Mouse (Mus musculus) retina, adult 2 months (tissue): ENCODE data around the gene Lfng.

Experiments
- DNase-seq: peaks from one replicate; pipeline ENCODE4 v3.0.0-alpha.2; 2012; ENCODE audit warnings: low read depth, low spot score

Gene Lfng

DNA sequence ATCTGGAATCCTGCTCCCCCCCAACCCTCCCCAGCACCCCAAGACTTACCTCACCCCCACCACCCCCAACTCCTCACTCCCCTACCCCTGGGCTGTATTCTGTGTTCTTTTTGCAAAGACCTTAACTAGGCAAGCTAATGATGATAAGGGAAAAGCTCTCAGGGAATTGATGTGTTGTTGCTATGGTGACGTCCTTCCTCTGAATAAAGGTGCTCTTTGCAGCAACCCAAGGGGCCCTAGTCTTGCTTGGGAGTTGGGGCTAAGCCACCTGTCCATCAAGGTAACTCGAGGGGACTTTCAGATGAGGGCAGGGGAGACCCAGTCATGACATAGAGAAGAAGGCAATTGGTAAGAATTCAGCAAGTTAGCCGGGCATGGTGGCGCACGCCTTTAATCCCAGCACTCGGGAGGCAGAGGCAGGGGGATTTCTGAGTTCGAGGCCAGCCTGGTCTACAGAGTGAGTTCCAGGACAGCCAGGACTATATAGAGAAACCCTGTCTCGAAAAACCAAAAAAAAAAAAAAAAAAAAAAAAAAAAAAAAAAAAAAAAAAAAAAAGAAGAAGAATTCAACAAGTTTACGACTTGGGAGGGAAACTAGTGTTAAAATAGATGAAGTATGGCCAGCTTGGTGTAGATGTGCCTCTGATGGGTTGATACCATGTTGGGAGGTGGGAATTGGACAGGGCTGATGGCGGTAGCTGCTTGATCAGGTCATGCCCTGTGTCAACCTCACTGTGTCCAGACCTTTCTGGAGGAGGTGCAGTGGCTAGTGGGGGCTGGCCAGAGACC, 8.4 kb downstream of the Lfng start:
- no peak for DNase-seq

DNA sequence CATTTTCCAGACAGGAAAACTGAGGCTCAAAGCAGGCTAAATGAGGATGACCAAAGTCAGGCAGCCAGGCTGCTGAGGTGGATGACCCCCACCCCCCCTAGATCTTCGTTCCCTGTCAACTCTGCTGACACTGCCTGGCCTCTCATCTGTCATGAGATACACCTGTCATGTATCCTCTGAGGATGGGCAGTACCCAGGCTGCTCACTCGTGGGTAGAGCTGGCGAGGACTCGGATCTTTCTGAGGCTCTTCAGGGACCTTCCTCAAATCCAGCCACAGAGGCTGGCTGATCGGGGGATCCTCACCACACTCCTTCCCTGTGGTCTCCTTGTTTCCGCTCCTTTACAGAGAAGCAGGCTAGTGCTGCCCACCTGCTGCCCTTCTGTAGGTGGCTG, 9.0 kb downstream of the Lfng start:
- no peak for DNase-seq

DNA sequence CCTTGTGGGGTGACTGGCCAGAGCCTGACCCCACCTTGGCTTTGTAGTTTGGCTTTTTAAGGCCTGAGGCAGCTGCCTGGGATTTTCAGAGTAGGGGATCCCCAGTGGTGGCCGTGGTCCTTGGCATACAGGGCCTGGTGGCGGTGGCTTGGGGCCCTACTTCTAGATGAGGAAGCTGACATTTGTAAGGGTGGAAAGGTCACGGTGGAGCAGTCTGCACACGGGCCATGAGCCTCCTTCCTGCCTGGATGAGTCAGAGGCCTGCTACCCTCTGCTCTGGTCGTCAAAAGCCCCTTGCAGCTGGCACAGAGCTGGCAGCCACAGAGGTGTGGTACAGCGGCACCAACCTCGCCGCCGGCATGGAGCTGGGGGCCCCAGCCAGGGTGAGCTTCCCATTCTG, 9.6 kb downstream of the Lfng start:
- DNase-seq: no peak

DNA sequence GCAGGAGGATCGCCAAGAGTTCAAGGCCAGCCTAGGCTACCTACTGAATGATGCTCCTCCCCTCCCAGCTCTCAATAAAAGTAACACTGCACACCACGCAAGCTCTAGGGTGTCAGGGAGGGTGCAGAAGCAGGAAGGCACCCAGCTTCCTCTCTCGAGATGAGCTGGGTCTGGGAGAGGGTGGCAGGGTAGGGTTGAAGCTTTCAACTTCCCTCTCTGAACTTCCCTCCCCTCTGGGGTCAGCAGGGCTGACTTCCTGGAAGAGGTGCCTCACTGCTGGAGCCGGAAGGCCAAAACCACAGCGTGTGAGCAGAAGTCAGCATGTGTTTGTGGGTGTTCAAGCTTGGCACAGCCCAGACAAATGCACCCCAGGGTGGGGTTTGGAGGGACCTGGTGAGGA, 10.6 kb downstream of the Lfng start:
- no peak for DNase-seq

DNA sequence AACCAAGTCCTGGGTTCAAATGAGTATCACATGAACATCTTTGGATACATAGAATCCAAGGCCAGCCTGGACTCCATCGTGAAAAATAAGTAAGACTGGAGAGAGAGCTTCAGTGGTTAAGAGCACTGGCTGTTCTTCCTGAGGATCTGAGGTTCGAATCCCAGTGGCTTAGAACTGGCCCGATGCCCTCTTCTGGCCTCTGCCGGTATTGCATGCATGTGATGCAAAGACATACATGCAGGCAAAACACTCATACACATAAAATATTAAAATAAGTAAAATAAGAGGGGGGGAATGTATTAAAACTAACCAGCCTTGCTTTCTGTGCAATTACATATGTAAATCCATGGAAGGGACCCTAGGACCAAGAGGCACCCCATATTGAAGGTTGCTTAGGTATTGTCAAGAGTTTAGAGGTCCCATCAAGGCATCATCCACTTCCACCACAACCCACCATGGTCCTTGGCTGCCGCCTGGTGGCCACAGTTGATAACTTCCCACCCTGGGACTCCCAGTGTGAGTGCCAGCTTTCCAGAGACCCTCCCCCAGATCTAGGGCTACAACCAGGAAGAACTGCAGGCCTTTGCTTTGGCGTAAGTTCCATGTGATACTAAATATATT, 12.1 kb downstream of the Lfng start:
- no peak for DNase-seq

DNA sequence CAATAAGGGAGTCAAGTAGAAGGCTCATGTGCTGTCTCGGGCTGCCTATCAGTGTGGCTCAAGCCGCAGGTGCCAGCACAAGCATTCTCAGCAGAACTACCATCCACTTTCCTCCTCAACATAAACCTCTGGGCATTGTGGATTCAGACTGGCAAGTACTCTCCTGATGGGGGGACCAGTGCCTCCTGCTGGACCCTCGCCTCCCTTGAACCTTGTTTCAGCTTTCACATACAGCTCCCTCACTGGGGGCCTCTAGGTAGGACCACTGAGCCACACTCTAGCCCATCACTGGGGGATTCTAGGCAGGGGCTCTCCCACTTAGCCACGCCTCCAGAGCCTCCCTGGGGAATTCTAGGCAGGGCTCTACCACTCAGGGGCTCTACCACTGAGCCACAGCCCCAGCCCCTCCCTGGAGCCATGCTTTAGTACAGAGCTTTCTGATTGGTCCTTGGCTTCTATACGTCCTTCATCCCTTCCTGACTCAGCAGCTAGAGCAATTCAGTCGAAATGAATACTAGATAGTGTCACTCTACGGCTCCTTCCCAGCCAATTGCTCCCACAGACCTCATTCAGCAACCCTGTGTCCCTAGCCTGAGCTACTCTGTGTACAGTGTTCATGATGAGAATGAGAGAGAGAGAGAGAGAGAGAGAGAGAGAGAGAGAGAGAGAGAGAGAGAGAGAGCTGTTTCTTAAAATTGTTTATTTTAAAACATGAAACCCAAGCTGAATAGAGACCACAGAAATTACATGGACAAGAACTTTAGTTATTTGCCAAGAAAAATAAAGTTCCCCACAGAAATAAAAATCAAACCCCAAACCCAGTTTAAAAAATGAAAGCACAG, 13.0 kb downstream of the Lfng start:
- no peak for DNase-seq

DNA sequence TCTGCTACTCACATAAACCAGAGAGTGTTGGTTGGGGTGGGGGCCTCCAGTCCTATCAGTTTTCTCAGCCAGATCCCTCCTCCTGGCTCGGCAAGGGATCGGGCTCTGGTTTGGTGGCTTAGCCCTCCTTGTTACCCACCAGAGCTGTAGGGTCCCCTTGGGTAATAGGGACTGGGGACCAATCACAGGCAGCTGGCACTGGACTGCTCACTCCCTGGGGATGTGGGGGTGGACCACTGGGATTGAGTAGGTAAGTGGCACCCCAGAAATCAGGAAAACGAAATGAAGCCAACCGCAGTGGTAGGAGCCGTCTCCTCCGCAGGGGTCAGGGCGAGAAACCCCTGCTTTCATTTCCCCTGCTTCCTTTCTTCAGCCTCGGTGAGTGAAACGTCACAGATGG, 14.0 kb downstream of the Lfng start:
- no peak for DNase-seq

DNA sequence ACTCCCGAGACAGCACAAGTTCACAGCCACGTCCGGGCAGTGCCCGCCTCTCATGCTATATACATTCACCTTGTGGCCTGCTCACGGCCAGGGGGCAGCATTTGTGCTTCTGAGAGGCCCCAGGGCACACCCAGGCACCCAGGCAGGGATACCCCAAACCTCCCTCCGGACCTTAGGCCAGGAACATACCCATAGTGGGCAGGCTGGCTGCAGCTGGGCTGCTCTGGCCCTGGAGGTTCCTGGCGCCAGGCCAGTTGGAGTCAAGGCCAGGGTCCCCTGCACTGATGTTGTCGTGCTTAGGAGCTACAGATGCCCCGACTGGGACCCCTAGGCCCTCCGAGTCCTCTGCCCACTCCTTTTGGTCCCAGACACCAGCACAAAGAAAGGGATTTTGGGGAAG, 14.4 kb downstream of the Lfng start:
- DNase-seq: no peak

DNA sequence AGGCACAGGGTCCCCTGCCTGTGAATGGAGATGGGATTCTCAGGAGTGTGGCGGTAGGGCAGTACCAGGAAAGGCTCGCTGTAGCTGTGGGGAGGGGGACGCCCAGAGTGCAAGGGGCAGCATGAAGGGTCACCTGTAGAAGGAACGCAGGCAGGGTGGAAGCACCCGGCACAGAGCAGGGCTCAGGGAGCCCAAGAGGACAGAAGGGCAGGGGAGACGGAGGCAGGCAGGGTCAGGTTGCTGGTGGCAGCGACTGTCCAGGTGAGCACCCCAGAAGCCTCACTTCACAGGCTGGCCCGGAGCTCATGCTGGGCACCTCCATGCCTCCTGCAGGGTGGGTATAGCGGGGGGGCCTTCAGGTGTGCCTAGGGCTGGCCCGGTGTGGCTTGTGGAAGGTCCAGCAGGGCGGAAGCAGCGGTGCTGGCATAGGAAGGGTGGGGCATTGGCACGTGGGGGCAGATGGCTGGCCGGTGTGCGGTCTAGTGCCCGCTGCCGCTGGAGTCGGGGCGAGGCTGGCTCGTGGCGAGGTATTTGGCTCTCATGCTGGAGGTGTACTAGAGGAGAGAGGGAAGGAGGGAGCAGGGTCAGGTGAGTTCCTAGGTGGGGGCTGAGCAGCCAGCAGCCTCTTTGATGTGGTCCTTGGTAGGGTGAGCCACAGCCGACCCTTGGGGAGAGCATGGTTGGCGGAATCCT, 16.0 kb downstream of the Lfng start:
- DNase-seq: no peak

DNA sequence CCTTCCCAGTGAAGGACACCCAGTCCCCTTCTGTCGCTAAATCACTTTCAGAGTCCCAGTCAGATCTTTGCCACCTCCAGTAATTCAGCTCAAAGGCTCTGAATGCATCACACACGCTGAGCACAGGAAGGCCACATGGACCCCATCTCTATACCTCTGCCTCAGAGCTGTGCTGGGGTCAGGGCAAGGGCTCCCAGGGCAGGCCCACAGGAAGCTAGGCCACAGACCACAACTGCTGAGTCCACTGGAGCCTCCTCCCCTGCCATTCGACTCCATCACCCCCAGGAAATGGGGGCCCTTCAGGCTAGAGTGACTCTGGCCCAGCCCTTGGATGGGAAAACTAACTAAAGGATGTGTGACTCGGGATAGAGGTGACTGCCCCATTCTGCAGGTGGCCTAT, 16.7 kb downstream of the Lfng start:
- no peak for DNase-seq

DNA sequence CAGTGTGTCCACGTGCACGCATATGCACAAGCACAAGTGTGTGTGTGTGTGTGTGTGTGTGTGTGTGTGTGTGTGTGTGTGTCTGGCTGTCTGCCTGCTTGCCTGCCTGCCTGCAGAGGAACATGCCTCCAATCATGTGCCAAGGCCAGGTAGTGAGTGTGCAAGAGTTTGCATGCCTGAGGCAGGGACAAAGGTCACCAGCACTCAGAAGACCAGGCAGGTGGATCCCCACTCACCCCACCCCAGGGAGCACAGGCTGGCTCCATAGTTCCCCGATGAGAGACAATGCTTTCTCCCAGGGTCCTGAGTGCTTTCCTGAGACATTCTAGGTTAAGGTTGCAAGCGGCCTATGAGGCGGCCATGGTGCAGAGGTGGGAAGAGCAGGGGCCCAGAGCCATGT, 17.1 kb downstream of the Lfng start:
- no peak for DNase-seq

DNA sequence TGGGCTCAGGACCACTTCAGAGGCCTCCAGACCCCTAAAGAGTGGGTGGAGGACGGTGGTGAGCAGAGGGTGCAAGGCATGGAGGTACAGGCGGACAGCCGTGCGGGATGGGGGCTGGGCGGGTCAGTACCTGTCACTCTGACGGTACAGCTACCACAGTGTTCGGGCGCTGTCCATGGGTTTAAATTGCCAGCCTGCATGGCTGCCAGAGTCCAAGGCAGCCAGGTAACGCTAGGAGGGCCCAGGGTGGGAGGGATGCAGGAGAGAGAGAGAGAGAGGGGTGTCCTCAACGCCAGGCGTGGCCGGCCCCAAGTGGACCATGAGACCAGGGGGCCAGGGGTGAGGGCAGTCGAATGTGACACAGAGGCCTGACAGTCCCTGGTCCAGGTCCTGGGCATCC, 17.8 kb downstream of the Lfng start:
- DNase-seq: no peak

DNA sequence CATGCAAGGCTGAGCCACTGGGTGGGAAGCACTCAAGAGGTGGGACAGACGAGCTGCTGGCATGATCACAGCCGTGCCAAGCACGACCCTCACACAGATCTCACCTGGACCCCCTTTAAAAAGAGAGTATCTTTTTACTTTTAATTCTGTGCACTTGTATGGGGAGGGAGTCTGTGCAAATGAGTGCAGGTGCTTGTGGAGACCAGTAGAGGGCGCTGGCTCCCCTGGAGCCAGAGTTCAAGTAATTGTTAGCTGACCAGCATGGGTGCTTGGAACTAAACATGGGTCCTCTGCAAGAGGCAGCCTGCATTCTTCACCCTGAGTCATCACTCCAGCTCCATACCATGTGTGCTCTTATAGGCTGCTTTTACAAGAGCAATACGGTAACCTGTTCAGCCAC, 20.5 kb downstream of the Lfng start:
- no peak for DNase-seq

DNA sequence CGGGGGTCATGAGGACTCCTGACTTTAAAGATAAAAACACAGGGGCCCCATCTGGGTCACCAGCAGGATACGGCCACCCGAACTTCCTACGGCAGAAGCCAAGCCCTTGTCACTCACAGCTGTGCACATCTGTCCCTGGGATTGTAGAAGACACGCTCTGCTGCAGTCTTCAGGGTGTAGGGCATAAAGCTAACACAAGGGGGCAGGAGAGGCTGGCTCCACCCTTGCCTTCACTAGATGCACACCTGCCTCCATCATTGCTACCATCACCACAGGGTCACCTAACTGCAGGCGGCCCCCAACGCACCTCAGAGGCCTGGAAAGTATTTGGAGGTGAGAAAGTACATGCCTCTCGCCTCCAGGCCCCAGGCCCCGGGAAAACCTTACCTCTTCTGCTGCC, 21.9 kb downstream of the Lfng start:
- no peak for DNase-seq

DNA sequence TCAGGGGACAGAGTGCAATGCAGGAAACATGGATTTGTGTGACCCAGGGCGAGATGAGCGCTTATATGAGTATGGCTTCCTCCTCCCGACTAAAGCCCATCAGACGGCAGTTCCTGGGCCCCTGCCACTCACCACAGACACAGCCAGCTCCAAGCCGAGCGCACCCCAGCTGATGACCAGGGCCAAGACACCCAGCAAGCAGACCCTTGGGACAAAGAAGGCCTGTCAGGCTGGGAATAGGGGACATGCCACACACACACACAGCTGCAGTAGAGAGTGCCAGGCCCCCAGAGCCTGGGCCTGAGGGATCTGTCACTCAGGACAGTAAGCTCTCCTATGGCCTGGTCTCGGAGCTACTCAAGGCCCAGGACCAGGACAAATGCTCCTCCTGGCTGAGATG, 26.3 kb downstream of the Lfng start:
- DNase-seq: no peak

DNA sequence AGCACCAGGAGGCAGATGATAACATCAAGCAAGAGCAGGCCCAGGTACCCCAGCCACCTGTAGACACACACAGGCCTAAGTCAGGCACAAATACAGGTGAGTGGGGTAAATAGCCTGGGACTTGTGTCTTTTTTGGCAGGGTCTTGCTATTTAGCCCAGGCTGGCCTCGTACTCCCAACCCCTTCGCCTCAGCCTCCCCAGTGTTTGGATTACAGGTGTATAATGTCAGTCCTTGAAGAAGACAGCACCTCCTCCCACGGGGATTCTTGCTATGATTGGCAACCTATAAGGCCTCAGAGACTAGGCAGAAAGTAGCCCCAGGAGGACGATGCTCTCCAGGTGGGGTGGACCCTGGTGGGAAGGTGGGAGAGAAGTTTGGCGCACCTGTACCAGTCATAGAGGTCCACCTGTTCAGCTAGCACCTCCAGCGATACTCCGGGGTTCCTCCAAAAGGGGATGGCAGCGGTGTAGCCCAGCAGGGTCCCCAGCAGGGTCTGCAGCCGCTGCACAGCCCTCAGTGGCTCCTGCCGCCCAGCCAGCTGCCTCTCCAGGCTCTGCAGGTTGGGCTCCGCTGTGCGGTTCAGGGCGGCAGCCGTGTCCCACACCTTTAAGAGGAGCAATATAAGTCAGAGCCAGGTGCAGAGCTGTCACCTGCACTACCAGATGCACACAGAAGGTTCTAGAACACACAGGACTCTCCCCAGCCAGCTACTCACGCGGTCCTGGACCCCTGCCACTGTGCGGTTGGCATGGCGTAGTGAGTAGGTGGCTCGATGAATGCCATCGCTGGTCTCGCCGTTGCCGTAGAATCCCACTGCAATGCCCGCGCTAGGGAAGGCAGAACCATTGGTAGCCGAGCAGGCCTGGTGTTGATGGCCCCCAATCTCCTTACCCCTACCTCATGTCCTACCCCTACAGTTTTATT, 27.9 kb downstream of the Lfng start:
- DNase-seq: no peak

DNA sequence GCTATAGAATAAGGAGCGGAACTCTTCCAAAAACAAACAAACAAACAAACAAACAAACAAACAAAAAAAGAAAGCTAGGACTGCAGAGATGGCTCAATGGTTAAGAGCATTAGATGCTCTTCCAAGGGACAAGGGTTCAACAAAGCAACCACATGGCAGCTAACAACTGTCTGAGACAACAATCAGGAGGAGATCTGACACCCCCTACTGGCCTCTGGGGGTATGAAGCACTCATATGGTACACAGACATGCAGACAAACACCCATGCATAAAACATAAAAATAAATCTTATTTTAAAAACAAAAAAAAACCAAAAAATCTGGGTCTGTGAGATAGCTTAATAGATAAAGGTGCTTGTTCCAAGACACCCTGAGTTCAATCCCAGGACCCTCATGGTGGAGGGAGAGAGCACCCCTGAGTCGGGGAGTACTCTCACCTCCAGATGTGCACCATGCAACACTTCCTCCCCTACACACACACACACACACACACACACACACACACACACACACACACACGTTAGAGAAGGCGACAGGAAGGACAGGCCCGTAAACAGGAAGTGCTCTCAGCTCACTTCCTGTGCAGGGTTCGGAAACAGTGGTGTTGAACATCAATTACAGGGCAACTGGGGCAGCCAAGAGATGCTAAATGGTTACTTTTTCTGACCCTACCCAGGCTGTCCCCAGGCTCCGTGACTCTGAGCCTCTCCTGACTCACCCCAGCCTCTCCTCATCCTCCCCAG, 29.4 kb downstream of the Lfng start:
- DNase-seq: no peak

DNA sequence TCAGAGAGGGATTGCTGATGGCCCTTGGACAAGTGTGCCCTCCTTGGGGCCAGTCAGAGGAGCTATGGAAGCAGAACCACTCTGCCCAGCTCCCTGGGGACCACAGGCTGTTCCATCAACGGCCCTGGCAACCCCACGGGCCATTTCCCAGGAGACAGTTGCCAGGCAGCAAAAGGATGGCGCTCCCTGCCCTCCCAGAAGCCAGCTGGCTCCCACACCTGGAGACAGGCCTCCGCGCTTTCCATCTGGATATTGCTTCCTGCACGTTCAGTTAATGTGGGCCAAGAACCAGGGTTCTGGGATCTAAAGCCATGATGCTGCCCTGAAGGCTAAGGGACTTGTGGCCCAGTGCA, 29.9 kb downstream of the Lfng start:
- no peak for DNase-seq

DNA sequence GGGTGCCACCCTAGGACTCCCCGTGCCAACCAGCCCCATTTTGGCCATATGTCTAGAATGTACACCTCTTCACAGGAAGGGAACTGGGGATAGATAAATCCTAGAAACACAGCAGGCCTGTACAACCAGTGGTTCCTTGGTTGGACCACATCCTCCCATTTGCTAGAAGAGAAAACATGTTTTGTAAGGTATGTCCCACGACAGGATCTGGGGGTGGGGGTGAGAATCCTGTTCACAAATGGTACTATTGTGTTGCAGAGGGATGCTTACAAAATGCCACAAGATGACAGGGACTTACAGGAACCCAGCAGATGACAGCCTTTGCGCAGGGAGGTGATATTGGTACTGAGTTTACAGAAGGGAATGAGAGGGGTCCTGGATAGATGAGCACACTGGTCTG, 30.9 kb downstream of the Lfng start:
- DNase-seq: no peak

DNA sequence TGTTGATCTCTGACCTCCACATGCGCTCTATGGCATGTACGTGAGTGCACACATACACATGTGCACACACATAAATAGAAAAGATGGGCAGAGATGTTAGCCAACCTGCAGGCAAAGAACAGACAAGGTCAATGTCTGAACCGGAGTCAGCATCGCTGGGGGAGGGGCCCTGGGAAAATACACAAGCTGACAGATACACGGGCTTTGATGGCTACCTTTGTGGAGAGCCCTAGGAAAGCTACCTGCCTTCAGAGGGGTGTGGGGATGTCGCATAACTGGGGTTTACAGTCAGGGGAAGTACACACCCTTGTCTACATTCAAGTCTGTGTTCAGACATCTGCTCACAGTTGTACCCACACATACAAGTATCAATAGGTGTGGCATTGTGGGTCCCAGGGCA, 31.4 kb downstream of the Lfng start:
- DNase-seq: no peak

DNA sequence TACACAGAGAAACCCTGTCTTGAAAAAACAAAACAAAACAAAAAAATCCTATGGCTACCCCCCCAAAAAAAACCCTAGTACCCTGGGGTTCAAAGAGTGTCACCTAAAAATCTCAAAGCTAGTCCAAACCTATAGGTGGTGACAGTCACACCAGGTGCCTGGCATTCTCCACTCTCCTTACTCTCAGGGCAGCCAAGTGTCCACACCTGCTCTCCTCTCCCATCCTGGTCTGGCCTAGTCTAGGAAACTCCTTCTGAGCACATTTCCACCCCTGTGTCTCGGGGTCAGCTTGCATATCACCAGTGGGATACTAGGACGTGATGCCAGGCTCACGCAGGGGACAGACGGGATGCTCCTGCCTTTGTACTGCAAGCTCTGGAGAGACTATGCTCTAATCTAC, 32.2 kb downstream of the Lfng start:
- no peak for DNase-seq
